Mouse (Mus musculus): ENCODE measurements around the gene BC037034. TPM values are rescaled to one million over a fixed set of nuclear protein-coding genes. Genes with fewer than 3 reads are reported as not detected.
A peak's percentile ranks its signal among the peaks of the same experiment; 100 is the strongest.
"Not testable (repeated sequence)": the region's sequence is repeated elsewhere in the genome, so short reads cannot be mapped to it uniquely, and the experiment has no call there.

Gene BC037034
- polyA plus RNA-seq, 3 experiments from 2014 or later, result 4.1 to 7.4 (median 5.8) TPM

DNA sequence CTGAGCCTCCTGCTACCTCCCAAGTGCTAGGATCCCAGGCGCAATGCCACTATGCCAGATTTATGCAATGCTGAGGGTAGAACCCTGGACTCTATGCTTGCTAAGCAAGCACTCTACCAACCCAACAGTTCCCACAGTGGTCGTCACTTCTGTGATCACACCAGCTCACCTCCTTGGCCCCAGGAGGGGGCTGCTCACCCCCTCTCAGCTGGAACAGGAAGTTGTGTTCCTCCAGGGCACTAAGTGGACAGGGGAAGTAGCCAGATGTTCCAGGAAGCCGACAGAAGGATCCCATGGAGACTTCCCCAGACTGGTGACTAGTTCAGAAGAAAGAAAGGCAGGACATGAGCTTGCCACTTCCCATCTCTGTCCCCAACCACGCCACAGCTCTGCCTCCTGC is 1.8 kb downstream of the BC037034 start:
- ATAC-seq, result no peak

GRCm38 (mm10) chr5:138260834-138261233 is 3.0 kb downstream of the BC037034 start:
- ATAC-seq, result no peak

GRCm38 (mm10) chr5:138260051-138260450 is 3.8 kb downstream of the BC037034 start:
- ATAC-seq, result no peak

DNA sequence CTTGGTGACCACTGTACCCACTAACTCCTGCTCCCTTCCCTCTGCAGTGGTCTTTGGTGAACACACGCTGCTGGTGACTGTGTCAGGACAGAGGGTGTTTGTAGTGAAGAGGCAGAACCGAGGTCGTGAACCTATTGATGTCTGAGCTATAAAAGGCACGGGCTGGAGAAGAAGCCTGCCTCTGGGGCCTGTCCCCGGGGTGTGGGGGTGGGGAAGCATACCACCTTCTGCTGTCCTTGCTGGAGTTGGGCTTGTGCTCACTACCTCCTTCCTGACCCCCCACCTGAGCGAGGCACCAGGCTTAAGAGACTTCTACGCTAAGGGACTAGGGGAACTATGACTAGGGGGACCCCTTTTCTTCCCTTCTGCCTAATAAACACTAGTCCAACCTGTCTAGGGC is 4.8 kb downstream of the BC037034 start:
- ATAC-seq, result no peak

GRCm38 (mm10) chr5:138258542-138258941 is 5.3 kb downstream of the BC037034 start:
- no peak for ATAC-seq

DNA sequence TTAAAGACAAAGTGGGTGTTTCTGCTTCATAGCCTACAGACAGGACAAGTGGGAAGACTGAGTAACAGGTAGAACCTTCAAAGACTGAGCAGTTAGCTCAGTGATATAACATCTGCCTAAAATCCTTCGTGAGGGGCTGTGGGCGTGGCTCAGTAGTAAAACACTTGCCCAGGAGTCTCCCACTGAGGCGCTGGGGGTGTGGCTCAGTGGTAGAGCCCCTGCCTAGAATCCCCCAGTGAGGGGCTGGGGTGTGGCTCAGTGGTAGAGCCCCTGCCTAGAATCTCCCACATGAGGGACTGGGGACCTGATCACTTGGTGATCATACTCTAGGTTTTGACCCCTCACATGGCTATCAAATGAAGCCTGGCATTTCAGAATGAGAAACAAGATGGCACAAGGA is 5.8 kb downstream of the BC037034 start:
- ATAC-seq, result no peak

- ATAC-seq, result no peak
Observed at GRCm38 (mm10) chr5:138257585-138257978, 6.3 kb downstream of the BC037034 start.

DNA sequence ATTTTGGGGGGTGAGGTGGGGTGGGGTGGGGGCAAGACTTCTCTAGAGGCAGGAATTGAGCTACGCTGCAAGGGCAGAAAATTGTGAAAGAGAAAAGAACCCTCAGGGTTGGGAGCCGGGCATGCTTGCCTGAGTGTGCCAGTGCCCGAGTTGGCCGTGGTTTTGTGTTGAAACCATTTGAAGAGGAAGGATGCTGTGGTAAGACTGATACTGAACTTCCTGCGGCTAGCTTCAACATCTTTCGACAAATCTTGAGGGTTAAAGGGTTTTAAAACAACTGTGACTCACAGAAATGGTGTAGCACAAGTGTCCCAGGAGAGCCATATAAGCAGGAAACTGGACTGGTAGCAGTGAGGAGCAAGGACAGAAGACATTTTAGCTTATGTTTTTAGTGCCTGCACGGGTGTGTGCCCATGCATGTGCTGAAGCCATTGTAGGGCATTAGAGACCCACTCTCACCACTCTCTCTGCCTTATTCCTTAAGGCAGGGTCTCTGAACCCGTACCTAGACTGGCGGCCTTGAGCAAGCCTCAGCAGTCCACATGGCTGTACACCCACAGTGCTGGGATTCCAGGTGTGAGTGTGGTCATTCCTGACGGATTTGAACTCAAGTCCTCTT is 6.8 kb downstream of the BC037034 start:
- ATAC-seq, result peak; percentile 49

DNA sequence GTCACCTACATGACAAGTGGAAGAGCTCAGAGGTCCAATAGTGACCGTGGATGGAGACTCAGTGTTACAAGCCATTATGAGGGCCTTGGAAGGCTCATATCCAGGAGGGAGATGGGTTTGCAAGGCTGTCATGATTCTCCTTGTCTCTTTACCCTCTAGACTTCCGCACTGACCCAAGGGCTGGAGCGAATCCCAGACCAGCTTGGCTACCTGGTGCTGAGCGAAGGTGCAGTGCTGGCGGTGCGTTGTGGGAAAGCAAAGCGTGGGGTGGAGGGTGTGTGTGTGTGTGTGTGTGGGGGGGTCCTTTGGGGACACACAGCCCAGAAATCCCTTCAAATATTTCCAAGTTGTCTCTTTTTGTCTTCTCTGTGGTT is 7.8 kb downstream of the BC037034 start:
- ATAC-seq, result no peak

- peak; percentile 98 for ATAC-seq
Observed at GRCm38 (mm10) chr5:138255353-138256093, 8.3 kb downstream of the BC037034 start, which contains the start of gene Lamtor4. TSS of gene Lamtor4 (plus strand) at chr5:138255482.

DNA sequence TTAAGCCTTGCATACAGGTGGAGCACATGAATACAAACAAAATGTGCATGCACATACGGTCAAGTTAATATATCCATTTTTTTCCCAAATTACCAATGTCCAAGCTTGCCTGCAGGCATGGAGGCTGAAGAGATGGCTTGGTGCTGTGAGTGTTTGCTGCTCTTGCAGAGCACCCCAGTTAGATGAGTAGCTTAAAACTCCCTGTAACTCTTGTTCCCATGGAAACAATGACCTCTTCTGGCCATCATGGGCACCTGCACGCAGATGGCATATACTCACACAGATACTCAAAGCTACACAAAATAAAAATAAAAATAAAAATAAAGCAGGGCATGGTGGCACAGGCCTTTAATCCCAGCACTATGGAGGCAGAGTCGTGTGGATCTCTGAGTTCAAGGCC is 10.8 kb downstream of the BC037034 start:
- no peak for ATAC-seq

DNA sequence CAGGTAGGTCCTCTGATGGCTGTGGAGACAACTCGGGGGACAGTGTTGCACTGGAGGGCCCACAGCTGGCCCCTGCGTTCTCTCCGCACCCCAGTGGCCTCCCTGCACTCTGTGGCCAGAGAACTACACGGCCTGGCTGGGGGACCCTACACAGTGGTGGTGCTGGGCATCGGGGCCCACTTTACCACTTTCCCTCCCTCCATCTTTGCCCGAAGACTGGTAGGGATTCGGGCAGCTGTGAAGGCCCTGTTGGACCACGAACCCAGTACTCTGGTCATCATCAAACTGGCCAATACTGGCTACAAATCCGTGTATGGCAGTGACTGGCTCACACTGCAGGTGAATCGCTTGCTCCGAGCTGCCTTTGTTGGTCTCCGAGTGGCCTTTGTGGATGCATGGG is 12.7 kb downstream of the BC037034 start:
- no peak for ATAC-seq

GRCm38 (mm10) chr5:138241511-138241910 is 22.3 kb downstream of the BC037034 start:
- no peak for ATAC-seq

DNA sequence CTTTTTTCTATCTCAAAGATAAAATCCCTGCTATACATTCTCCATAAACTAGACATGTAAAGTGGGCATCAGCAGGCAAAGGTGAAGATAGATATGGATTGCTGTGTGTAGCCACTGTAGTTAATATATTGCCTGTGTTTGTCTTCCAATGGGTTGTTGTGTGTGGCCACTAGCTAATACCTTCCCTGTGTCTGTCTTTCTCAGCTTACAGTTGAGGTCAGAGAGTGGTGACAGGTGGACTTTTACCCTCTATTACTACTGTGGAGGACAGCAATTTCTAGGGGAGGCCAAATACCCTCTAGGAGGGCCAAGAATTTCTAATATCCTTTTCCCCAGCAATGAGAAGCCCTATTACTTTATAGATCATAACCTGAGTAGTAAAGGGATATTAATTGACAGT is 29.6 kb downstream of the BC037034 start:
- no peak for ATAC-seq

GRCm38 (mm10) chr5:138233778-138234177 is 30.1 kb downstream of the BC037034 start:
- ATAC-seq, result no peak

DNA sequence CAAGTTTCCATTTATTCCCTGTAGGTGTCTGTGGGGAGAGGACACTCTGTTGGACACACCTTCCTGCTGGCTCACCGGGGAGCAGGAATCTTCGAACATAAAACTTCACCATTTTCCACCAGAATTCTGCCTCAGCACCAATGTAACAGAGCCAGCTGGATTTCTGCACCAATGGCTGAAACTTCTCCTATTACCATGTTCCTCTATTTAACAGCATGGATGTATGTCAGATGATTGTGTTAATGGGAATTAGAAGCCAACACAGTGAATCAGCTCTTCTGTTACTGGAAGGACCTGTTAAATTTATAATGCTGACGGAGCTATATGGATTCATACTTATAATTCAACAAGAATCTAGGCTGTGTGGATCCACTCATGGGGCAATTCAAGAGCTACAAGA is 34.3 kb downstream of the BC037034 start:
- ATAC-seq, result no peak

DNA sequence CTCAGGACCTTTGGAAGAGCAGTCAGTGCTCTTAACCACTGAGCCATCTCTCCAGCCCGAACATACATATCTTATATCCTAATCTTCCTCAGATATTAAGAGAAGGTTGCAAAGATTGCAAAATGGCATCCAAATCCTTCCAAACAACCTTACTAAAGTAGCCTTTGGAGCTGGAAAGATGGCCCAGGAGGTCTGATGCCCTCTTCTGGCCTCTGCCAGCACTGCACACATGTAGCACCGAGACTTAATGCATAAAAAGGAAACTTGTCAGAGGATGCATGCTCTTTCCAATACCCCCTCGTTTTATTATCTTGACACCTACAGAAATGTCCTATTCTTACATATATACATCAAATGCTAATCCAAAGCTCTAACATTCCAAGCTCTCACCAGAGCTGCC is 35.8 kb downstream of the BC037034 start:
- no peak for ATAC-seq

DNA sequence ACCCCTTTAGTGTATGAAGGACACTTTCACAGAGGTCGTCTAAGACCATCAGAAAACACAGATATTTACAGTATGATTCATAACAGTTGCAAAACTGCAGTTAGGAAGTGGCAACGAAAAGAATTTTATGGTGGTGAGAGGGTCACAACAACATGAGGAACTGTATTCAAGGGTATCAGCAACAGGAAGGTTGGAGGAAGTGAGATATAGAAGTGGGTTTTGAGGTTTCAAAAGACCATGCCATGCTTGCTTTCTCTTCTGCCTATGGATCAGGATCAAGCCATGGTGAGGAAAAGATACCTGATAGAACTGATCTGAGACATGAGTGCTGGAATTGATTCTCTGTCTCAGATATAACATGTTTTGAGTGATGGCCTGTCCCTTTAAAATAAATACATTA is 36.5 kb downstream of the BC037034 start:
- no peak for ATAC-seq

GRCm38 (mm10) chr5:138226491-138226890 is 37.3 kb downstream of the BC037034 start:
- ATAC-seq, result no peak

GRCm38 (mm10) chr5:138225700-138226099 is 38.1 kb downstream of the BC037034 start, which contains the start of gene Nxpe5:
TSS of gene Nxpe5 (plus strand) at chr5:138225898.
- no peak for ATAC-seq

DNA sequence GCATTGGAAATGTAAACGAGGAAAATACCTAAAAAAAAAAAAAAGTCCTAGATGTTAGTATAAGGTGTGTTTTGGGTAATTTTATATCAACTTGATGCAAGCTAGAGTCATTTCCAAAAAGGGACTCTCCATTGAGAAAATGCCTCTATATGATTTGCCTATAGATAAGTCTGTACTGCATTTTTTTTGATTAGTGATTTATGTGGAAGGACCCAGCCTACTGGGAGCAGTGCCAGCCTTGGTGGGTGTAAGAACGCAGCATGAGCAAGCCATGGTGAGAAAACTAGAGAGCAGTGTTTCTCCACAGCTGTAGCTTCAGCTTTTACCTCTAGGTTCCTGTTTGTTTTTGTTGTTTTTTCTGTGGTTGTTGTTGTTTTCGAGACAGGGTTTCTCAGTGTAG is 40.5 kb downstream of the BC037034 start:
- no peak for ATAC-seq

GRCm38 (mm10) chr5:138222111-138222510 is 41.7 kb downstream of the BC037034 start:
- no peak for ATAC-seq

DNA sequence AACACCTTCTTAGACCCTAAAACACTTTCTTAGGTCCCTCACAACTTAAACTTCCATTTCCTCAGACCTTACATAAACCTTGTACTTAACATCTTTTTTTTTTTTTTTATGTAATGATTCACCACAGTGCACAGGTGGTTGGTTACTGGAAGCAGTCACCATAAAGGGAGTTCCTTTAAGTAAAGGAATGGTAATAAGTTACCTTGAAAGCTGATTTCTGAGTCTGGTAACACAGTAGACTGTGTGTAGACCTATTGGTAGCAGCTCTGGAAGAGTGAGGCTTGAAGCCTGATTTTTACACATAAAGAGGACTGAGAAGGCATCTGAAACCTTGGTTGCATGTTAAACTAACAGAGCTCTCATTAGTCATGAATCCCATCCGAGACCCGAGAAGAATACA is 44.0 kb downstream of the BC037034 start:
- ATAC-seq, result no peak

GRCm38 (mm10) chr5:138216632-138217031 is 47.2 kb downstream of the BC037034 start:
- ATAC-seq, result not testable (repeated sequence)

Measured in inflammation-experienced regulatory T-cells, adult 6 months (primary cell).